Mouse (Mus musculus) cerebellum, adult 2 months (tissue): ENCODE measurements around the gene Lgals2.

ENCODE experiments used
- CTCF ChIP-seq: fragments of 200-500 bp; IDR thresholded peaks from 2 replicates; pipeline ENCODE4 v1.5.1; 2011; ENCODE audit warnings: low read depth, mild to moderate bottlenecking, control low read depth, low read length, moderate library complexity, borderline replicate concordance; ENCODE audit not compliant: insufficient read depth
- POLR2A ChIP-seq: fragments of 200-500 bp; IDR thresholded peaks from 2 replicates; pipeline ENCODE4 v1.6.1; 2011; ENCODE audit warnings: low read length, control low read depth, borderline replicate concordance; ENCODE audit not compliant: insufficient read depth

DNA sequence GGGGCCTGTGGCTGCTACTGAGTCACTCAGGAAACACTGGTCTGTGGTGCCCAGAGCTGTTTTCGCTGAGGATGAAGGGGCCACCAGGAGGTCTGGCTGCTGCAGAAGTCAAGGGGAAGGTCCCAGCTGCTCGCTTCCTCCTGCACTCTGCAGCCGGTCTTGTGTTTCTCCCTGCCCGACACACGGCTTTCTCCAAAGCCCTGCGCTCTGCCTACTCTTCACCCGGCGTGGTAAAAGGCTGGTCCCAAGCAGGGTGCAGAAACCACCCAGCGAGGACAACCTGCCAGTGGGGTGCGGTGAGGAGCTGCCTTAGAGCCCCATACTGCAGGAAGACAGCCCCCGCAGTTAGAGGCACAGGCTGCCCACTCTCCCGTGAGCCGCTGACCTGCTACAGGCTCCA lies 39.4 kb upstream of the Lgals2 start:
- TF ChIP-seq CTCF: no peak
- no peak for TF ChIP-seq POLR2A
